Mouse (Mus musculus): ENCODE data around the gene Rln3. TPM values are rescaled to one million over a fixed set of nuclear protein-coding genes. Genes with fewer than 3 reads are reported as not detected.

Gene Rln3
- polyA plus RNA-seq, 1 experiment from 2014 or later: 1.2 TPM

- WGBS: 92% methylated on average over 1 of the region's 1 CpGs
- ATAC-seq (ENCODE audit: low FRiP score, low TSS enrichment) (no peak), DNase-seq (no peak)
- Histone ChIP-seq H3K4me2 (ENCODE audit: low read length) (no peak overlapping the region), H3K9me3 (ENCODE audit: control insufficient read depth, low read length) (no peaks in the 10 kb centered on the region), H3K27me3 (ENCODE audit: control insufficient read depth, insufficient read depth, low read length) (no peaks in the 10 kb centered on the region), H3K27ac (replicated peaks; ENCODE audit: low read depth, low read length) (no peak overlapping the region), H3K9ac (replicated peaks; ENCODE audit: low read length) (no peak overlapping the region), H3K4me3 (replicated peaks; ENCODE audit: low read depth, low read length) (no peak overlapping the region), H3K36me3 (ENCODE audit: control insufficient read depth, insufficient read depth, low read length) (peaks cover 59% of the 10 kb centered on the region), H3K4me1 (ENCODE audit: control insufficient read depth, insufficient read depth, low read length) (peaks cover 11% of the 10 kb centered on the region)
Measured at GRCm38 (mm10) chr8:84076412-84076811, 31.6 kb upstream of the Rln3 start.

DNA sequence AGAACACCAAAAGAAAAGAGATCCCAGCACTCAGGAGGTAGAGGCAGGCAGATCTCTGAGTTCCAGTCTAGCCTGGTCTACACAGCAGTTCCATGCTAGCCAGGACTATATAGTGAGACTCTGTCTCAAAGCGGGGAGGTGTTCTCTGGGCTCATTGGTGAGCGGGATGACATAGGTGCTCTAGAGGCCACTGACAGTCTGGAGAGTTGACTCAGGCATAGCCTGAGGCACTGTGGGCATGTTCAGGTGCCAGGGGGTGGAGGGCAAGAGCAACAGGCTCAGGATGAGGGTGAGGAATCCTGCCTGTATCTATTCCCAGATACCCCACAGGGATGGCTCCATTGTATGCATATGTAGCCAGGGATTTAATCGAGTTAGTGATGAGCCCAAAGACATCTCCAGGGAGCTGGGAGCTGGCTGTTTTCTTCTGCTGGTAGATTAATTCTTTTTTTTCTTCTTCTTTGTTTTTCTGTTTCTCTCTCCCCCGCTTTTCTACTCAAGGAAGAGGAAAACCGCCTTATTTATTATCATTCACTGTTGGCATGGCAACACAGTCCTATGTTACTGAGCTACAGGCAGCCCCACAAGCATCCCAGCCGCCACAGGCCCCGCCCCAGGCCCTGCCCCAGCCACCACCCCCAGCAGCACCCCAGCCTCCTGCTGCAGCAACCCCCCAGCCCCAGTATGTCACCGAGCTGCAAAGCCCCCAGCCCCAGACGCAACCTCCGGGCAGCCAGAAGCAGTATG, 28.6 kb upstream of the Rln3 start:
- H3K4me2 ChIP-seq (ENCODE audit: low read length): 0 out of 2 replicates have a peak overlapping the region, but pooled peaks have one; percentile 18
- WGBS: 33% methylated on average over 10 of the region's 10 CpGs
- DNase-seq: peak; percentile 57

GRCm38 (mm10) chr8:84072321-84072720, 27.5 kb upstream of the Rln3 start:
- H3K27ac ChIP-seq (replicated peaks; ENCODE audit: low read depth, low read length): no peak overlapping the region
- H3K36me3 ChIP-seq (ENCODE audit: control insufficient read depth, insufficient read depth, low read length): peaks cover 28% of the 10 kb centered on the region
- H3K9ac ChIP-seq (replicated peaks; ENCODE audit: low read length): no peak overlapping the region
- 87% methylated on average over 10 of the region's 10 CpGs for WGBS
- H3K4me2 ChIP-seq (ENCODE audit: low read length): no peak overlapping the region
- ATAC-seq (ENCODE audit: low FRiP score, low TSS enrichment) (no peak), DNase-seq (no peak)
- no peaks in the 10 kb centered on the region for H3K9me3 ChIP-seq (ENCODE audit: control insufficient read depth, low read length)
- H3K27me3 ChIP-seq (ENCODE audit: control insufficient read depth, insufficient read depth, low read length): no peaks in the 10 kb centered on the region
- peaks cover 29% of the 10 kb centered on the region for H3K4me1 ChIP-seq (ENCODE audit: control insufficient read depth, insufficient read depth, low read length)
- no peak overlapping the region for H3K4me3 ChIP-seq (replicated peaks; ENCODE audit: low read depth, low read length)

More for the DNA sequence above, 28.6 kb upstream of the Rln3 start:
- no peak overlapping the region for H3K4me3 ChIP-seq (replicated peaks; ENCODE audit: low read depth, low read length)
- no peak for ATAC-seq (ENCODE audit: low FRiP score, low TSS enrichment)
- no peaks in the 10 kb centered on the region for H3K9me3 ChIP-seq (ENCODE audit: control insufficient read depth, low read length)
- no peaks in the 10 kb centered on the region for H3K27me3 ChIP-seq (ENCODE audit: control insufficient read depth, insufficient read depth, low read length)
- H3K9ac ChIP-seq (replicated peaks; ENCODE audit: low read length): no peak overlapping the region; the same call in 1 of the 2 replicates
- H3K4me1 ChIP-seq (ENCODE audit: control insufficient read depth, insufficient read depth, low read length): peaks cover 20% of the 10 kb centered on the region
- peak overlapping the region; percentile 73 for H3K27ac ChIP-seq (replicated peaks; ENCODE audit: low read depth, low read length)
- peaks cover 35% of the 10 kb centered on the region for H3K36me3 ChIP-seq (ENCODE audit: control insufficient read depth, insufficient read depth, low read length)

- Histone ChIP-seq H3K27me3 (ENCODE audit: control insufficient read depth, insufficient read depth, low read length) (no peaks in the 10 kb centered on the region), H3K9me3 (ENCODE audit: control insufficient read depth, low read length) (no peaks in the 10 kb centered on the region), H3K9ac (replicated peaks; ENCODE audit: low read length) (no peak overlapping the region), H3K36me3 (ENCODE audit: control insufficient read depth, insufficient read depth, low read length) (peaks cover 24% of the 10 kb centered on the region), H3K4me1 (ENCODE audit: control insufficient read depth, insufficient read depth, low read length) (peaks cover 29% of the 10 kb centered on the region), H3K27ac (replicated peaks; ENCODE audit: low read depth, low read length) (no peak overlapping the region), H3K4me3 (replicated peaks; ENCODE audit: low read depth, low read length) (no peak overlapping the region), H3K4me2 (ENCODE audit: low read length) (no peak overlapping the region)
- DNase-seq (no peak), ATAC-seq (ENCODE audit: low FRiP score, low TSS enrichment) (no peak)
- 67% methylated on average over 3 of the region's 3 CpGs for WGBS
Measured at GRCm38 (mm10) chr8:84071921-84072320, 27.1 kb upstream of the Rln3 start.

GRCm38 (mm10) chr8:84070667-84071066, 25.9 kb upstream of the Rln3 start:
- WGBS: 83% methylated on average over 2 of the region's 2 CpGs

GRCm38 (mm10) chr8:84070241-84070640, 25.4 kb upstream of the Rln3 start:
- DNase-seq (no peak), ATAC-seq (ENCODE audit: low FRiP score, low TSS enrichment) (no peak)
- no peak overlapping the region for H3K9ac ChIP-seq (replicated peaks; ENCODE audit: low read length)
- H3K4me2 ChIP-seq (ENCODE audit: low read length): no peak overlapping the region
- no peaks in the 10 kb centered on the region for H3K9me3 ChIP-seq (ENCODE audit: control insufficient read depth, low read length)
- 83% methylated on average over 5 of the region's 5 CpGs for WGBS
- peaks cover 32% of the 10 kb centered on the region for H3K4me1 ChIP-seq (ENCODE audit: control insufficient read depth, insufficient read depth, low read length)
- H3K36me3 ChIP-seq (ENCODE audit: control insufficient read depth, insufficient read depth, low read length): peaks cover 10% of the 10 kb centered on the region
- no peak overlapping the region for H3K4me3 ChIP-seq (replicated peaks; ENCODE audit: low read depth, low read length)
- no peaks in the 10 kb centered on the region for H3K27me3 ChIP-seq (ENCODE audit: control insufficient read depth, insufficient read depth, low read length)
- H3K27ac ChIP-seq (replicated peaks; ENCODE audit: low read depth, low read length): no peak overlapping the region

More at GRCm38 (mm10) chr8:84070667-84071066, 25.9 kb upstream of the Rln3 start:
- H3K27ac ChIP-seq (replicated peaks; ENCODE audit: low read depth, low read length): no peak overlapping the region
- DNase-seq: no peak
- H3K9me3 ChIP-seq (ENCODE audit: control insufficient read depth, low read length): no peaks in the 10 kb centered on the region
- H3K4me1 ChIP-seq (ENCODE audit: control insufficient read depth, insufficient read depth, low read length): peaks cover 30% of the 10 kb centered on the region
- no peak overlapping the region for H3K9ac ChIP-seq (replicated peaks; ENCODE audit: low read length)
- H3K4me3 ChIP-seq (replicated peaks; ENCODE audit: low read depth, low read length): no peak overlapping the region
- no peak for ATAC-seq (ENCODE audit: low FRiP score, low TSS enrichment)
- no peaks in the 10 kb centered on the region for H3K27me3 ChIP-seq (ENCODE audit: control insufficient read depth, insufficient read depth, low read length)
- H3K36me3 ChIP-seq (ENCODE audit: control insufficient read depth, insufficient read depth, low read length): peaks cover 14% of the 10 kb centered on the region
- no peak overlapping the region for H3K4me2 ChIP-seq (ENCODE audit: low read length)

- no peak overlapping the region for H3K4me2 ChIP-seq (ENCODE audit: low read length)
Measured at GRCm38 (mm10) chr8:84069750-84070149, 24.9 kb upstream of the Rln3 start.

DNA sequence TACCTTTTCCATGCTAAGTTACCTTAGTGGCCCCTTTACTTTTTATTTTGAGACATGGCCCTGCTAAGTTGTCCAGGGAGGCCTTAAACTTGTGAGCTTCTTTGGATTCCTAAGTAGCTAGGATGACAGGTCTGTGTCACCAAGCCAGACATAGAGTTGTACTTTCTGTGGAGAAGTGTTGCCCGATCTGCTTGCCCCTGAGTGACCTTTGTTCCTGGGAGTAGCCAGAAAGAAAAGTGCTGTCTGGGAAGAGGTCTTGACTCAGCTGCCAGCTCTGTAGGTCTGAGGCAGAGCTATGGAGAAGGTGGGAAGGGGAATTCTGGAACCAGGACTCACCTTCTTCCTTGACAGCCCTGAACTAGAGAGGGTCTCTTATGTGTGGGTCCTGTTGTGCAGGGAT, 24.4 kb upstream of the Rln3 start:
- no peak overlapping the region for H3K4me3 ChIP-seq (replicated peaks; ENCODE audit: low read depth, low read length)
- ATAC-seq (ENCODE audit: low FRiP score, low TSS enrichment) (no peak), DNase-seq (no peak)
- peaks cover 32% of the 10 kb centered on the region for H3K4me1 ChIP-seq (ENCODE audit: control insufficient read depth, insufficient read depth, low read length)
- no peak overlapping the region for H3K4me2 ChIP-seq (ENCODE audit: low read length)
- WGBS: 64% methylated on average over 1 of the region's 1 CpGs
- no peaks in the 10 kb centered on the region for H3K9me3 ChIP-seq (ENCODE audit: control insufficient read depth, low read length)
- H3K9ac ChIP-seq (replicated peaks; ENCODE audit: low read length): no peak overlapping the region
- peaks cover under 1% of the 10 kb centered on the region; the same call in 1 of the 2 replicates for H3K36me3 ChIP-seq (ENCODE audit: control insufficient read depth, insufficient read depth, low read length)
- no peak overlapping the region for H3K27ac ChIP-seq (replicated peaks; ENCODE audit: low read depth, low read length)
- no peaks in the 10 kb centered on the region for H3K27me3 ChIP-seq (ENCODE audit: control insufficient read depth, insufficient read depth, low read length)

More at GRCm38 (mm10) chr8:84069750-84070149, 24.9 kb upstream of the Rln3 start:
- Histone ChIP-seq H3K27me3 (ENCODE audit: control insufficient read depth, insufficient read depth, low read length) (no peaks in the 10 kb centered on the region), H3K9me3 (ENCODE audit: control insufficient read depth, low read length) (no peaks in the 10 kb centered on the region), H3K4me1 (ENCODE audit: control insufficient read depth, insufficient read depth, low read length) (peaks cover 32% of the 10 kb centered on the region), H3K36me3 (ENCODE audit: control insufficient read depth, insufficient read depth, low read length) (peaks cover 6% of the 10 kb centered on the region), H3K9ac (replicated peaks; ENCODE audit: low read length) (no peak overlapping the region), H3K27ac (replicated peaks; ENCODE audit: low read depth, low read length) (no peak overlapping the region), H3K4me3 (replicated peaks; ENCODE audit: low read depth, low read length) (no peak overlapping the region)
- 53% methylated on average over 2 of the region's 2 CpGs for WGBS
- ATAC-seq (ENCODE audit: low FRiP score, low TSS enrichment): no peak
- no peak for DNase-seq

Measured in midbrain, embryonic 14.5 days (tissue).